Mouse (Mus musculus) right cerebral cortex, postnatal 36 days (tissue): ENCODE data around the gene Cfap206.

Source experiments
- DNase-seq, 2 experiments: peaks; one replicate each; pipeline ENCODE4 v3.0.0; 2022; ENCODE audit warnings: low spot score in 2 of 2, mixed read lengths in 1 of 2

The Cfap206 gene

DNA sequence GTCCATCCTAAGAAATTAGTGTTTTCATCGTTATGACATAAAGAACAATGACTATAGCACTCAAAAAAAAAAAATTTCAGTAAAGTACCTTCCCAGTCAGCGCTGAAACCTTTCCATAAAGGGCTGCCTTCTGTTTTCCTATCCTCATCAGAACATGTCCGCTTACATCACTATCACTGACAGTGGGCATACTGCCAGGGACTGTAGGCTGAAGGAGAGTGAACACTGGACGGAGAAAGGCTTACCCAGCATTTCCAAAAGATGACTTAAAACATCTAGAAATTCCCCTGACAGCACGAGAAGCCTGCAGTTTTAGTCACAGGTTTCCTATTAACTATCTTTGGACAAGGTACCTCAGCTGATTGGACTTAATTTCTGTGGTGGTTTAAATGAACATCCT, 56.3 kb downstream of the Cfap206 start:
- DNase-seq, result no peak

- DNase-seq, result no peak
Measured at GRCm38 (mm10) chr4:34667923-34668322, 62.1 kb downstream of the Cfap206 start.

- peak; percentile 40 to 42 for DNase-seq
Measured at GRCm38 (mm10) chr4:34661927-34662326, 68.1 kb downstream of the Cfap206 start.

GRCm38 (mm10) chr4:34661514-34661913, 68.5 kb downstream of the Cfap206 start:
- no peak for DNase-seq

- no peak for DNase-seq
Measured at GRCm38 (mm10) chr4:34659012-34659411, 71.0 kb downstream of the Cfap206 start.

DNA sequence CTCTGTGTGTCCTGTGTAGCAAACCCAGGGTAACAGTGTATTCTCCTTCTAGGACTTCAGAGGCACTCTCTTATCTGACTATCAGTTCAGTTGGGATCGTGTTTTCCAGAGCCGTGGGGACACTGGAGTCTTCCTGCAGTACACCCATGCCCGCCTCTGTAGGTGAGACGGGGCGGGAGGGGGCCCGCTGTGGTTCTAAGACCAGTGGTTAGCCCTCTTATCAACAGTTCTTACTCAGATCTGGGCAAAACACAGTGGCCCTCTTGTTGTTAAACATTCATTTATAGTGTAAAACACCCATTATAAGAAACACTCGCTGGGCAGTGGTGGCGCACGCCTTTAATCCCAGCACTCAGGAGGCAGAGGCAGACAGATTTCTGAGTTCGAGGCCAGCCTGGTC, 73.9 kb downstream of the Cfap206 start:
- DNase-seq, result no peak

DNA sequence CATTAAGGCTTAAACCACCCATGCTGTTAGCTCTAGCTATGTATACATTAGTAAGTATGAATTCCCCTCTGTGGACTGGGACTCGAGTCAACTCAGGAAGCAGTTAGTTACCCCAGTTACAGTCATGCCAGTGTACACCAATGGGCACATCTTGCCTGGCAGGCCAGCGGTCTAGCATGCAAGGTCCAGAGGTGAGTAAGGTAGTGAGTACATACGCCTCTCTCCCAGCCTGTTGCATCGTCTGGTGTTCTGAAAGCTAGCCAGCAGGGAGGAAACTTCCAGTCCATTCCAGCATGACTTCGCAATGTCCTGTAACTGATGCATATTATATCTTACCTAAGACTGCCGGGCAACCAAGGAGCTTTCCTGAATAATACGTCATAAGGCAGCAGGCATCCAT, 76.8 kb downstream of the Cfap206 start:
- no peak for DNase-seq

DNA sequence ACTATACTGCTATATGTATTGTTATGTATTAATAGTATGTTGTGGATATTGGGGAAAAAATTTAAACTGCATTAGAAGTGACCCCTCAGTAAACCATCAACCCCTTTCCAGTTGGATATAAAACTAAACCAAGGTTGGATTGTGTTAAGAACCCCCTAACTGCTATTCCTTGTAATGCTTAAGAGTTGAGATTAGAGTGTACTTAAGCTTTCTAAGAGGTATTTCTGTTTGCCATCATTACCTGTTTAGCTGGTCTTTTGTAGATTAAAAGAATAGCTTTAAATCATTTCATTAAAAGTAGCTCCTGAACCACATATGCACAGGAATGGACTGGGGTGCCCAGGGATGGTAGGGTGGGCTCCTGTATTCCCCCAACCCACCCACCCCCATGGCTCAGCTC, 85.2 kb downstream of the Cfap206 start:
- no peak for DNase-seq

GRCm38 (mm10) chr4:34640731-34641130, 89.3 kb downstream of the Cfap206 start:
- no peak for DNase-seq

GRCm38 (mm10) chr4:34639745-34640364, 90.2 kb downstream of the Cfap206 start:
- no peak for DNase-seq
